ENCODE assay signal across 14 mouse cellular contexts in genomic region chr13:38946296-38947012, GRCm38 (mm10). TPM values are rescaled to one million over a fixed set of nuclear protein-coding genes. Genes with fewer than 3 reads are reported as not detected.
DNase-seq lines count a peak whose midpoint lies in the region; ATAC-seq and TF ChIP-seq lines count a peak whose summit lies in the region.
"Had no signal": no experiment of that assay in that cellular context is flagged by ENCODE, and none has a peak within 500 bp of the region (broad histone marks: within the 10 kb centered on the region; RNA-seq: fewer than 3 reads in every experiment).

No protein-coding gene starts in this region.

- H3K36me3 ChIP-seq in heart, embryonic 15.5 days, result peaks cover 33% of the 10 kb centered on the region
- peaks cover 2 to 28% of the 10 kb centered on the region in 2 experiments for H3K36me3 ChIP-seq in MEL (ENCODE audit: control insufficient read depth in 1 of 2, insufficient read depth in 2 of 2, low read length in 2 of 2)
- peaks cover 2% of the 10 kb centered on the region for H3K36me3 ChIP-seq in liver, embryonic 14.5 days (replicated peaks; ENCODE audit: control insufficient read depth, insufficient read depth, low read depth)

- intact Hi-C loops in heart, postnatal 25 days (cut with DNase I), result no loop called here

- H3K9me3 ChIP-seq in heart, embryonic 15.5 days (replicated peaks), result no peaks in the 10 kb centered on the region
- H3K9me3 ChIP-seq in MEL (replicated peaks; ENCODE audit: insufficient read depth, low read length), result no peaks in the 10 kb centered on the region
- no peaks in the 10 kb centered on the region for H3K9me3 ChIP-seq in liver, embryonic 14.5 days (ENCODE audit: control insufficient read depth, low read length)
- H3K9me3 ChIP-seq: forebrain, embryonic 15.5 days; hindbrain, embryonic 10.5 days; liver, embryonic 15.5 days had no signal

- WGBS in heart, embryonic 15.5 days, result 54% methylated on average over 3 of the region's 3 CpGs
- 53% methylated on average over 3 of the region's 3 CpGs for WGBS in liver, embryonic 14.5 days (ENCODE audit: insufficient replicate concordance)

- no peak for TF ChIP-seq CTCF in MEL (IDR thresholded peaks at IDR 0.05 in 2 of 3, conservative IDR thresholded peaks at IDR 0.05 in 1 of 3; ENCODE audit: control insufficient read depth in 1 of 3, insufficient read depth in 1 of 3, low read depth in 2 of 3, low read length in 3 of 3, poor library complexity in 1 of 3, severe bottlenecking in 1 of 3)
- no peak for TF ChIP-seq CTCF in liver, embryonic 14.5 days (IDR thresholded peaks at IDR 0.05; ENCODE audit: low read depth)

- TF ChIP-seq EP300 in MEL (IDR thresholded peaks at IDR 0.05; ENCODE audit: low read depth in 1 of 2, low read length in 2 of 2), result no peak
- no peak for TF ChIP-seq EP300 in liver, embryonic 14.5 days (IDR thresholded peaks at IDR 0.05; ENCODE audit: low read depth)

- H3K9ac ChIP-seq in heart, embryonic 15.5 days, result no peak overlapping the region
- no peak overlapping the region for H3K9ac ChIP-seq in MEL (ENCODE audit: control insufficient read depth, low read depth, low read length, poor library complexity, severe bottlenecking)
- H3K9ac ChIP-seq in liver, embryonic 14.5 days (replicated peaks), result no peak overlapping the region
- H3K9ac ChIP-seq: forebrain, embryonic 15.5 days; liver, embryonic 15.5 days had no signal

- no peak for TF ChIP-seq RAD21 in MEL (IDR thresholded peaks at IDR 0.05; ENCODE audit: low read depth, low read length)

- peaks cover 12% of the 10 kb centered on the region for H3K4me1 ChIP-seq in heart, embryonic 15.5 days (replicated peaks)
- peaks cover 5 to 14% of the 10 kb centered on the region in 2 experiments for H3K4me1 ChIP-seq in MEL (ENCODE audit: control insufficient read depth in 1 of 2, insufficient read depth in 2 of 2, low read length in 2 of 2)
- peaks cover 0 to 7% of the 10 kb centered on the region in 2 experiments; a peak in 2 of 4 replicates for H3K4me1 ChIP-seq in liver, embryonic 14.5 days (replicated peaks; ENCODE audit: control insufficient read depth in 2 of 2, insufficient read depth in 2 of 2, low read length in 1 of 2)
- H3K4me1 ChIP-seq: forebrain, embryonic 15.5 days; hindbrain, embryonic 10.5 days; liver, embryonic 15.5 days had no signal

- DNase-seq in heart, postnatal 25 days (ENCODE audit: low spot score), result no peak
- DNase-seq in MEL (ENCODE audit: low read depth, low spot score) (peak; percentile 46), MEL-GATA-1-ER (ENCODE audit: extremely low read depth, low read depth) (peak; percentile 37)
- peak in 1 of 3 experiments; percentile 19 for DNase-seq in liver, embryonic 14.5 days (ENCODE audit: low read depth in 3 of 3, low spot score in 3 of 3)
- DNase-seq in right cerebral cortex, postnatal 4 days, result no peak
- DNase-seq in adrenal gland, adult 18-20 months (ENCODE audit: low spot score in 2 of 2), result no peak
- DNase-seq: cerebellum, adult 9-11 months; right cerebral cortex, postnatal 14 days; thymus, adult 18-20 months had no signal

- ATAC-seq in heart, embryonic 15.5 days (replicated peaks; ENCODE audit: insufficient number of reproducible peaks, insufficient read depth, low FRiP score, low read depth), result no peak
- ATAC-seq in liver, embryonic 14.5 days (ENCODE audit: insufficient read depth), result 0 out of 2 replicates have a peak, but pooled peaks have one; percentile 37
- ATAC-seq: CD4-positive, CD25-positive, alpha-beta regulatory T cell, adult 4 months; forebrain, embryonic 15.5 days had no signal

- H3K79me2 ChIP-seq in MEL (ENCODE audit: control insufficient read depth, insufficient read depth, low read length, poor library complexity), result no peaks in the 10 kb centered on the region; the same call in 1 of the 2 replicates

- peak overlapping the region; percentile 64 for H3K27ac ChIP-seq in heart, embryonic 15.5 days
- H3K27ac ChIP-seq in MEL (ENCODE audit: control insufficient read depth, low read depth, low read length), result peak overlapping the region; percentile 63
- H3K27ac ChIP-seq in liver, embryonic 14.5 days, result no peak overlapping the region
- H3K27ac ChIP-seq: forebrain, embryonic 15.5 days; hindbrain, embryonic 10.5 days; liver, embryonic 15.5 days had no signal

- no peaks in the 10 kb centered on the region for H3K27me3 ChIP-seq in heart, embryonic 15.5 days
- H3K27me3 ChIP-seq in MEL (ENCODE audit: control insufficient read depth in 1 of 2, insufficient read depth in 2 of 2, low read length in 2 of 2), result no peaks in the 10 kb centered on the region
- no peaks in the 10 kb centered on the region for H3K27me3 ChIP-seq in liver, embryonic 14.5 days (ENCODE audit: control insufficient read depth, insufficient read depth, low read length)
- H3K27me3 ChIP-seq: forebrain, embryonic 15.5 days; liver, embryonic 15.5 days had no signal

- TF ChIP-seq POLR2A in MEL (IDR thresholded peaks at IDR 0.05; ENCODE audit: control insufficient read depth in 1 of 2, insufficient read depth in 1 of 2, low read depth in 1 of 2, low read length in 2 of 2, poor library complexity in 1 of 2), result no peak

- no peak overlapping the region for H3K4me2 ChIP-seq in heart, embryonic 15.5 days
- H3K4me2 ChIP-seq in liver, embryonic 14.5 days (ENCODE audit: low read depth), result no peak overlapping the region
- H3K4me2 ChIP-seq: forebrain, embryonic 15.5 days; liver, embryonic 15.5 days had no signal

- H3K4me3 ChIP-seq in heart, embryonic 15.5 days, result no peak overlapping the region
- no peak overlapping the region for H3K4me3 ChIP-seq in MEL (ENCODE audit: control insufficient read depth in 1 of 2, insufficient read depth in 1 of 2, low read depth in 2 of 2, low read length in 2 of 2)
- H3K4me3 ChIP-seq in liver, embryonic 14.5 days (ENCODE audit: insufficient read depth in 1 of 2, low read depth in 2 of 2, low read length in 2 of 2), result no peak overlapping the region
- H3K4me3 ChIP-seq: forebrain, embryonic 15.5 days; hindbrain, embryonic 10.5 days; liver, embryonic 15.5 days had no signal

TF ChIP-seq in MEL, 35 proteins besides CTCF, POLR2A, EP300 and RAD21:
- TF ChIP-seq JUND (IDR thresholded peaks at IDR 0.05; ENCODE audit: low read depth, low read length), result no peak
- TF ChIP-seq SIN3A (IDR thresholded peaks at IDR 0.05; ENCODE audit: low read length), result no peak
- peak; percentile 29; the same call in 1 of the 2 replicates for TF ChIP-seq GATA1 (IDR thresholded peaks at IDR 0.05; ENCODE audit: low read depth, low read length)
- TF ChIP-seq USF1 (IDR thresholded peaks at IDR 0.05; ENCODE audit: low read depth, low read length), result peak; percentile 73
- no peak for TF ChIP-seq MAFK (IDR thresholded peaks at IDR 0.05; ENCODE audit: borderline replicate concordance, low read depth, low read length)
- TF ChIP-seq NELFE (IDR thresholded peaks at IDR 0.05; ENCODE audit: low read depth, low read length), result no peak

RNA-seq across cellular contexts. Expression of gene Slc35b3, which starts 14.2 kb away (rescaled TPM):
- 20.6 and 22.7 TPM in 2 replicates for polyA plus RNA-seq in heart, embryonic 15.5 days (2015; fragmentation: Nextera tagmentation; extraction: Ambion mirVana)
- 1 to 10 TPM; 4.3 to 4.6 TPM for total RNA-seq in heart, postnatal 25 days (2021)
- 12.0 and 12.4 TPM in 2 replicates for total RNA-seq in MEL (2012; rRNA removed)
- 10 to 100 TPM in 1 of 2 experiments, not detected in 1; 16.2 TPM for polyA plus RNA-seq in MEL (2012; ENCODE audit: insufficient read depth in 1 of 2, insufficient read length in 2 of 2, low read depth in 1 of 2, low replicate concordance in 2 of 2, missing spikeins in 1 of 2)
- polyA plus RNA-seq in liver, embryonic 14.5 days (2012; rRNA removed), result 7.2 and 9.2 TPM in 2 replicates
- 10.3 and 12.8 TPM in 2 replicates for polyA plus RNA-seq in liver, embryonic 14.5 days (2014; fragmentation: Nextera tagmentation; extraction: Ambion mirVana)
- 10 to 100 TPM; 18.9 to 21.5 TPM for total RNA-seq in adrenal gland, adult 18-20 months (2021)

Comparison
In these comparisons a context has a peak if more than half of its experiments do, and no peak if none do; other contexts are left out.
1. DNase-seq: peak in MEL (single experiment) and MEL-GATA-1-ER (single experiment); none in heart, postnatal 25 days (single experiment), right cerebral cortex, postnatal 4 days (single experiment) and adrenal gland, adult 18-20 months (0 of 2).